Comparison of ENCODE assay signal across 21 mouse cellular contexts in genomic region chr16:8419666-8420065, GRCm38 (mm10). TPM values are rescaled to one million over a fixed set of nuclear protein-coding genes. Genes with fewer than 3 reads are reported as not detected.
DNase-seq lines count a peak whose midpoint lies in the region; ATAC-seq and TF ChIP-seq lines count a peak whose summit lies in the region.
"Had no signal": no experiment of that assay in that cellular context is flagged by ENCODE, and none has a peak within 500 bp of the region (broad histone marks: within the 10 kb centered on the region; RNA-seq: fewer than 3 reads in every experiment).

No protein-coding gene starts in this region.

- no peak overlapping the region for H3K27ac ChIP-seq in liver, embryonic 11.5 days (ENCODE audit: low read depth, low read length)
- H3K27ac ChIP-seq in liver, postnatal 0 days (ENCODE audit: low read depth) = no peak overlapping the region
- H3K27ac ChIP-seq: embryonic facial prominence, embryonic 13.5 days; embryonic facial prominence, embryonic 15.5 days; forebrain, embryonic 10.5 days; forebrain, embryonic 13.5 days had no signal

- no peak overlapping the region for H3K9ac ChIP-seq in liver, embryonic 11.5 days (ENCODE audit: low read depth, low read length)
- no peak overlapping the region for H3K9ac ChIP-seq in liver, postnatal 0 days (replicated peaks)
- H3K9ac ChIP-seq: embryonic facial prominence, embryonic 13.5 days; embryonic facial prominence, embryonic 15.5 days; forebrain, embryonic 13.5 days had no signal

- WGBS in liver, embryonic 11.5 days = 89% methylated on average over 8 of the region's 8 CpGs
- WGBS in liver, postnatal 0 days (ENCODE audit: insufficient replicate concordance) = 78% methylated on average over 8 of the region's 8 CpGs

- DNase-seq in heart, adult 11 months = peak; percentile 84
- no peak for DNase-seq in heart, postnatal 36 days
- DNase-seq in liver, embryonic 11.5 days (ENCODE audit: low spot score) = peak; percentile 15
- no peak for DNase-seq in liver, postnatal 0 days
- DNase-seq in testis, postnatal 10 days (ENCODE audit: low spot score) = peak; percentile 27
- no peak for DNase-seq in testis, postnatal 14 days (ENCODE audit: low spot score)
- DNase-seq: adrenal gland, adult 2 months; adrenal gland, postnatal 10 days; adrenal gland, postnatal 25 days; embryo, embryonic 11 days had no signal

- no peaks in the 10 kb centered on the region for H3K36me3 ChIP-seq in liver, embryonic 11.5 days (ENCODE audit: control insufficient read depth, insufficient read depth, low read length)
- no peaks in the 10 kb centered on the region for H3K36me3 ChIP-seq in liver, postnatal 0 days (replicated peaks; ENCODE audit: insufficient read depth, low read length)
- H3K36me3 ChIP-seq: embryonic facial prominence, embryonic 13.5 days; embryonic facial prominence, embryonic 15.5 days; forebrain, embryonic 10.5 days had no signal

- intact Hi-C loops in heart, postnatal 36 days (cut with DNase I) = loop anchor here (10.0 kb wide), 1 partner anchor 435 kb away; no protein-coding TSS in a partner anchor

- H3K27me3 ChIP-seq in liver, embryonic 11.5 days (replicated peaks; ENCODE audit: control insufficient read depth, insufficient read depth, low read length) = peaks cover 21% of the 10 kb centered on the region
- H3K27me3 ChIP-seq in liver, postnatal 0 days (ENCODE audit: insufficient read depth, low read length) = peaks cover 19% of the 10 kb centered on the region

- TF ChIP-seq EP300 in liver, postnatal 0 days (IDR thresholded peaks at IDR 0.05; ENCODE audit: low read depth) = no peak

- no peak for ATAC-seq in liver, embryonic 11.5 days (replicated peaks; ENCODE audit: low FRiP score)
- ATAC-seq in liver, postnatal 0 days = no peak
- ATAC-seq: forebrain, embryonic 13.5 days; forebrain, embryonic 16.5 days had no signal

- H3K4me1 ChIP-seq in liver, embryonic 11.5 days (replicated peaks; ENCODE audit: control insufficient read depth, insufficient read depth, low read length) = no peaks in the 10 kb centered on the region
- H3K4me1 ChIP-seq in liver, postnatal 0 days (ENCODE audit: insufficient read depth) = no peaks in the 10 kb centered on the region

- H3K4me2 ChIP-seq in liver, embryonic 11.5 days = no peak overlapping the region
- H3K4me2 ChIP-seq in liver, postnatal 0 days (ENCODE audit: low read depth, low read length) = no peak overlapping the region
- H3K4me2 ChIP-seq: embryonic facial prominence, embryonic 13.5 days; embryonic facial prominence, embryonic 15.5 days; forebrain, embryonic 13.5 days had no signal

- H3K9me3 ChIP-seq in liver, embryonic 11.5 days (ENCODE audit: control insufficient read depth, low read length) = no peaks in the 10 kb centered on the region
- H3K9me3 ChIP-seq in liver, postnatal 0 days (ENCODE audit: low read length) = no peaks in the 10 kb centered on the region
- H3K9me3 ChIP-seq: embryonic facial prominence, embryonic 13.5 days; embryonic facial prominence, embryonic 15.5 days; forebrain, embryonic 10.5 days; forebrain, embryonic 13.5 days had no signal

- no peak overlapping the region for H3K4me3 ChIP-seq in liver, embryonic 11.5 days (ENCODE audit: low read depth, low read length)
- H3K4me3 ChIP-seq in liver, postnatal 0 days (ENCODE audit: low read depth, low read length) = no peak overlapping the region
- H3K4me3 ChIP-seq: embryonic facial prominence, embryonic 13.5 days; embryonic facial prominence, embryonic 15.5 days; erythroblast, embryonic 14.5 days; forebrain, embryonic 10.5 days; forebrain, embryonic 13.5 days had no signal

- no peak for TF ChIP-seq CTCF in liver, postnatal 0 days (IDR thresholded peaks at IDR 0.05; ENCODE audit: low read depth)

RNA-seq across cellular contexts. Expression of gene Tmem114, which starts 5.3 kb away (rescaled TPM):
- not detected for total RNA-seq in heart, postnatal 36 days (2021)
- polyA plus RNA-seq in liver, embryonic 11.5 days (2014; fragmentation: Nextera tagmentation; extraction: Ambion mirVana) = not detected in 2 replicates
- polyA plus RNA-seq in liver, postnatal 0 days (2015; fragmentation: Nextera tagmentation; extraction: Ambion mirVana) = not detected in 2 replicates
- total RNA-seq: adrenal gland, adult 2 months; adrenal gland, postnatal 10 days; adrenal gland, postnatal 25 days; common myeloid progenitor, adult 5-6 weeks; ES-E14; MEL had no signal
- polyA plus RNA-seq: adrenal gland, adult 2 months; C2C12; embryonic facial prominence, embryonic 11.5 days; embryonic facial prominence, embryonic 13.5 days; embryonic facial prominence, embryonic 15.5 days; erythroblast, embryonic 14.5 days; forebrain, embryonic 13.5 days had no signal

RNA-seq across cellular contexts. Expression of gene Mettl22, which starts 50.9 kb away (rescaled TPM):
- total RNA-seq in heart, postnatal 36 days (2021) = 10 to 100 TPM; 30.5 to 33.8 TPM
- polyA plus RNA-seq in liver, embryonic 11.5 days (2014; fragmentation: Nextera tagmentation; extraction: Ambion mirVana) = 21.3 and 22.3 TPM in 2 replicates
- 6.6 and 6.7 TPM in 2 replicates for polyA plus RNA-seq in liver, postnatal 0 days (2015; fragmentation: Nextera tagmentation; extraction: Ambion mirVana)

Comparison
In these comparisons a context has a peak if more than half of its experiments do, and no peak if none do; other contexts are left out.
1. DNase-seq: peak in heart, adult 11 months (single experiment), liver, embryonic 11.5 days (single experiment) and testis, postnatal 10 days (single experiment); none in heart, postnatal 36 days (0 of 2), liver, postnatal 0 days (single experiment) and testis, postnatal 14 days (single experiment).